Mouse (Mus musculus) forebrain, embryonic 14.5 days (tissue): ENCODE measurements around the gene Plac9b. TPM values are rescaled to one million over a fixed set of nuclear protein-coding genes. Genes with fewer than 3 reads are reported as not detected.

ENCODE experiments used
- polyA plus RNA-seq: library from polyadenylated mRNA; unstranded; fragments of >200 nt; fragmentation: Nextera tagmentation; extraction: Ambion mirVana; gene quantifications from 2 replicates; pipeline ENCODE4 v1.2.1, GENCODE M21; 2014

Plac9b gene
- polyA plus RNA-seq, 1 experiment from 2014 or later = 7.4 TPM

Other genes starting within 250 kb of the Plac9b start
- not detected in 2 replicates for gene Cphx1, start 244.2 kb downstream of the Plac9b start, polyA plus RNA-seq
- 1.9 and 2.1 TPM in 2 replicates for gene Duxbl1, start 203.9 kb downstream of the Plac9b start, polyA plus RNA-seq
- 8.1 and 12.1 TPM in 2 replicates for gene Gm9780, start 139.8 kb downstream of the Plac9b start, polyA plus RNA-seq
- 11.6 and 24.2 TPM in 2 replicates for gene Tmem254c, start 115.1 kb downstream of the Plac9b start, polyA plus RNA-seq
- not detected in 2 replicates for gene Cphx2, start 101.0 kb downstream of the Plac9b start, polyA plus RNA-seq
- gene Cphx3, start 100.2 kb downstream of the Plac9b start, polyA plus RNA-seq = not detected in 2 replicates
- gene Duxbl2, start 64.1 kb downstream of the Plac9b start, polyA plus RNA-seq = not detected in 2 replicates
- 15.0 and 28.6 TPM in 2 replicates for gene Tmem254b, start 24.6 kb upstream of the Plac9b start, polyA plus RNA-seq
- 2.9 and 3.2 TPM in 2 replicates for gene Duxbl3, start 75.5 kb upstream of the Plac9b start, polyA plus RNA-seq